Mouse (Mus musculus): Measurements from ENCODE around the gene Adamtsl1.

- TF ChIP-seq MAFK (IDR thresholded peaks at IDR 0.05; ENCODE audit: insufficient read depth, low read depth, low read length) = no peak
- no peak for TF ChIP-seq HCFC1 (IDR thresholded peaks at IDR 0.05; ENCODE audit: borderline replicate concordance, insufficient read depth, low read length)
- no peak for TF ChIP-seq ZNF384 (IDR thresholded peaks at IDR 0.05; ENCODE audit: low read depth, low read length)
- TF ChIP-seq CHD2 (IDR thresholded peaks at IDR 0.05; ENCODE audit: low read depth, low read length) = no peak
Measured at GRCm38 (mm10) chr4:86406501-86407199, 892.7 kb downstream of the Adamtsl1 start.

Measured in ES-E14 (cell line).